Mouse (Mus musculus): ENCODE measurements around the gene Pitx3.

DNA sequence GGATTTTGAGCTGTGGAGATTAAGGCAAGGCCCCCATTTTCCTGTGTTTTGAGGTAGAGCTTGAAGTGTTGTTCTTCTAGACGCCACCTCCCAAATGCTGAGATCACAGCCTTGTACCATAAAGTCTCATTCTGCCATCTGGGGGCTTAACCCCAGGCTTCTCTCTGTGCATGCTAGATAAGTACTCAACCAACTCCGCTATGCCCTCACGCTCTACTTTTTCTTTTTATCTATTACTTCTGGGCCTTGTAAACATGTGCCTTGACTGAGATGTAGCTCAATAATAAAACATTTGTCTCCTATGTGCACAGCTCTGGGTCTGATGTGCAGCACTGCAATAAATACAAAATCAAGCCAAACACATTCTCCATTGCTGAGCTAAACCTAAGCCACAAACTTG lies 28.7 kb downstream of the Pitx3 start:
- TF ChIP-seq GATA1 (IDR thresholded peaks at IDR 0.05; ENCODE audit: low read length) (no peak), TAL1 (IDR thresholded peaks at IDR 0.05; ENCODE audit: low read length) (peak; percentile 33; the same call in 1 of the 3 replicates)
